Mouse (Mus musculus): ENCODE measurements around the gene Rad51d. TPM values are rescaled to one million over a fixed set of nuclear protein-coding genes. Genes with fewer than 3 reads are reported as not detected.

Rad51d gene
- polyA plus RNA-seq, 1 experiment from 2014 or later = 12.3 TPM

- H3K4me1 ChIP-seq (replicated peaks) = peaks cover 12% of the 10 kb centered on the region
- no peak overlapping the region for H3K4me3 ChIP-seq
- ATAC-seq (ENCODE audit: low FRiP score) = no peak
- H3K4me2 ChIP-seq = no peak overlapping the region
- WGBS = 84% methylated on average over 11 of the region's 11 CpGs
- H3K27me3 ChIP-seq = peaks cover 28% of the 10 kb centered on the region
- 0 out of 2 replicates have a peak overlapping the region, but pooled peaks have one; percentile 24 for H3K9ac ChIP-seq
- no peaks in the 10 kb centered on the region for H3K9me3 ChIP-seq
- peaks cover 5% of the 10 kb centered on the region; the same call in 1 of the 2 replicates for H3K36me3 ChIP-seq
- no peak overlapping the region for H3K27ac ChIP-seq
Observed at GRCm38 (mm10) chr11:82910679-82911389, 20.4 kb upstream of the Rad51d start.

- Histone ChIP-seq H3K36me3 (peaks cover 10% of the 10 kb centered on the region), H3K27me3 (peaks cover 24% of the 10 kb centered on the region), H3K27ac (no peak within 1 kb of the TSS), H3K4me2 (no peak within 1 kb of the TSS), H3K9me3 (no peaks in the 10 kb centered on the region), H3K4me1 (replicated peaks) (peaks cover 12% of the 10 kb centered on the region), H3K9ac (0 out of 2 replicates have a peak within 1 kb of the TSS, but pooled peaks have one; percentile 24), H3K4me3 (no peak within 1 kb of the TSS)
- 87% methylated on average over 4 of the region's 4 CpGs for WGBS
- no peak for ATAC-seq (ENCODE audit: low FRiP score)
Observed at GRCm38 (mm10) chr11:82910250-82910649, 19.8 kb upstream of the Rad51d start, which contains the start of gene Unc45b. Unc45b (plus strand) TSS chr11:82910550.

- no peak for ATAC-seq (ENCODE audit: low FRiP score)
- WGBS = 58% methylated on average over 10 of the region's 10 CpGs
- H3K27ac ChIP-seq = no peak overlapping the region
- peak overlapping the region; percentile 77 for H3K4me3 ChIP-seq
- peaks cover 17% of the 10 kb centered on the region for H3K27me3 ChIP-seq
- peak overlapping the region; percentile 84; the same call in 1 of the 2 replicates for H3K9ac ChIP-seq
- H3K4me1 ChIP-seq (replicated peaks) = peaks cover 12% of the 10 kb centered on the region
- no peaks in the 10 kb centered on the region for H3K9me3 ChIP-seq
- H3K4me2 ChIP-seq = peak overlapping the region; percentile 78
- peaks cover 27% of the 10 kb centered on the region for H3K36me3 ChIP-seq
Observed at GRCm38 (mm10) chr11:82908608-82908989, 18.2 kb upstream of the Rad51d start.

- H3K36me3 ChIP-seq = peaks cover 34% of the 10 kb centered on the region
- peak within 1 kb of the TSS; percentile 77 for H3K4me3 ChIP-seq
- whole genome bisulfite sequencing = 2% methylated on average over 66 of the region's 73 CpGs
- no peaks in the 10 kb centered on the region for H3K9me3 ChIP-seq
- peak; percentile 83 for ATAC-seq (ENCODE audit: low FRiP score)
- no peak within 1 kb of the TSS for H3K27ac ChIP-seq
- H3K9ac ChIP-seq = peak within 1 kb of the TSS; percentile 84
- peaks cover 12% of the 10 kb centered on the region for H3K4me1 ChIP-seq (replicated peaks)
- H3K27me3 ChIP-seq = peaks cover 10% of the 10 kb centered on the region
- peak within 1 kb of the TSS; percentile 78 for H3K4me2 ChIP-seq
Observed at GRCm38 (mm10) chr11:82907651-82908607, 17.5 kb upstream of the Rad51d start, which contains the start of gene Nle1. Nle1 (minus strand) TSS chr11:82908411.

- Histone ChIP-seq H3K36me3 (peaks cover 55% of the 10 kb centered on the region), H3K9ac (no peak overlapping the region), H3K4me3 (no peak overlapping the region), H3K9me3 (no peaks in the 10 kb centered on the region), H3K4me1 (replicated peaks) (peaks cover 12% of the 10 kb centered on the region), H3K27ac (no peak overlapping the region), H3K27me3 (peaks cover 6% of the 10 kb centered on the region), H3K4me2 (no peak overlapping the region)
- 95% methylated on average over 5 of the region's 5 CpGs for WGBS
- no peak for ATAC-seq (ENCODE audit: low FRiP score)
Observed at GRCm38 (mm10) chr11:82905816-82906215, 15.4 kb upstream of the Rad51d start.

GRCm38 (mm10) chr11:82904952-82905351 lies 14.5 kb upstream of the Rad51d start:
- Histone ChIP-seq H3K9ac (no peak overlapping the region), H3K36me3 (peaks cover 63% of the 10 kb centered on the region), H3K9me3 (no peaks in the 10 kb centered on the region), H3K27me3 (0 out of 2 replicates have a peak, but pooled peaks cover 4% of the 10 kb centered on the region), H3K4me3 (no peak overlapping the region), H3K4me1 (replicated peaks) (peaks cover 12% of the 10 kb centered on the region), H3K27ac (no peak overlapping the region), H3K4me2 (no peak overlapping the region)
- no peak for ATAC-seq (ENCODE audit: low FRiP score)
- 70% methylated on average over 8 of the region's 8 CpGs for WGBS

GRCm38 (mm10) chr11:82901606-82902310 lies 11.3 kb upstream of the Rad51d start:
- no peak overlapping the region for H3K9ac ChIP-seq
- no peak overlapping the region for H3K4me2 ChIP-seq
- no peak for ATAC-seq (ENCODE audit: low FRiP score)
- no peaks in the 10 kb centered on the region for H3K27me3 ChIP-seq
- H3K4me1 ChIP-seq (replicated peaks) = peaks cover 2% of the 10 kb centered on the region; the same call in 1 of the 2 replicates
- no peak overlapping the region for H3K27ac ChIP-seq
- H3K9me3 ChIP-seq = no peaks in the 10 kb centered on the region
- H3K36me3 ChIP-seq = peaks cover 91% of the 10 kb centered on the region
- WGBS = 93% methylated on average over 20 of the region's 20 CpGs
- H3K4me3 ChIP-seq = no peak overlapping the region

GRCm38 (mm10) chr11:82899720-82900119 lies 9.3 kb upstream of the Rad51d start:
- Histone ChIP-seq H3K27me3 (no peaks in the 10 kb centered on the region), H3K4me2 (no peak overlapping the region), H3K36me3 (peaks cover 75% of the 10 kb centered on the region), H3K9me3 (no peaks in the 10 kb centered on the region), H3K27ac (no peak overlapping the region), H3K9ac (no peak overlapping the region), H3K4me3 (no peak overlapping the region), H3K4me1 (replicated peaks) (no peaks in the 10 kb centered on the region)
- no peak for ATAC-seq (ENCODE audit: low FRiP score)
- 97% methylated on average over 5 of the region's 5 CpGs for WGBS

GRCm38 (mm10) chr11:82897478-82897877 lies 7.1 kb upstream of the Rad51d start:
- no peak for ATAC-seq (ENCODE audit: low FRiP score)
- no peak overlapping the region for H3K9ac ChIP-seq
- no peak overlapping the region for H3K4me3 ChIP-seq
- H3K27me3 ChIP-seq = 0 out of 2 replicates have a peak, but pooled peaks cover 5% of the 10 kb centered on the region
- no peak overlapping the region for H3K27ac ChIP-seq
- no peaks in the 10 kb centered on the region for H3K4me1 ChIP-seq (replicated peaks)
- H3K36me3 ChIP-seq = peaks cover 53% of the 10 kb centered on the region
- H3K4me2 ChIP-seq = no peak overlapping the region
- WGBS = 87% methylated on average over 10 of the region's 10 CpGs
- no peaks in the 10 kb centered on the region for H3K9me3 ChIP-seq

- Histone ChIP-seq H3K4me1 (replicated peaks) (peaks cover 22% of the 10 kb centered on the region), H3K9me3 (no peaks in the 10 kb centered on the region), H3K9ac (0 out of 2 replicates have a peak within 1 kb of the TSS, but pooled peaks have one; percentile 20), H3K4me2 (no peak within 1 kb of the TSS), H3K27me3 (peaks cover 22% of the 10 kb centered on the region; the same call in 1 of the 2 replicates), H3K27ac (no peak within 1 kb of the TSS), H3K36me3 (no peaks in the 10 kb centered on the region), H3K4me3 (no peak within 1 kb of the TSS)
- ATAC-seq (ENCODE audit: low FRiP score) = no peak
- WGBS = 70% methylated on average over 7 of the region's 7 CpGs
Observed at GRCm38 (mm10) chr11:82891936-82892335, 1.5 kb upstream of the Rad51d start, which contains the start of gene Fndc8. Fndc8 (plus strand) TSS chr11:82892124.

- peak overlapping the region; percentile 91 for H3K4me2 ChIP-seq
- peak; percentile 63 for ATAC-seq (ENCODE audit: low FRiP score)
- H3K4me1 ChIP-seq (replicated peaks) = peaks cover 22% of the 10 kb centered on the region
- no peaks in the 10 kb centered on the region for H3K9me3 ChIP-seq
- H3K9ac ChIP-seq = peak overlapping the region; percentile 82
- no peaks in the 10 kb centered on the region for H3K36me3 ChIP-seq
- WGBS = 7% methylated on average over 29 of the region's 31 CpGs
- peaks cover 22% of the 10 kb centered on the region; the same call in 1 of the 2 replicates for H3K27me3 ChIP-seq
- H3K4me3 ChIP-seq = peak overlapping the region; percentile 63
- H3K27ac ChIP-seq = peak overlapping the region; percentile 73
Observed at GRCm38 (mm10) chr11:82889524-82890341, 681 bp downstream of the Rad51d start.

All from hindbrain, embryonic 13.5 days (tissue).